Mouse (Mus musculus): ENCODE data around the gene Gtf3c5.

Gtf3c5 gene

DNA sequence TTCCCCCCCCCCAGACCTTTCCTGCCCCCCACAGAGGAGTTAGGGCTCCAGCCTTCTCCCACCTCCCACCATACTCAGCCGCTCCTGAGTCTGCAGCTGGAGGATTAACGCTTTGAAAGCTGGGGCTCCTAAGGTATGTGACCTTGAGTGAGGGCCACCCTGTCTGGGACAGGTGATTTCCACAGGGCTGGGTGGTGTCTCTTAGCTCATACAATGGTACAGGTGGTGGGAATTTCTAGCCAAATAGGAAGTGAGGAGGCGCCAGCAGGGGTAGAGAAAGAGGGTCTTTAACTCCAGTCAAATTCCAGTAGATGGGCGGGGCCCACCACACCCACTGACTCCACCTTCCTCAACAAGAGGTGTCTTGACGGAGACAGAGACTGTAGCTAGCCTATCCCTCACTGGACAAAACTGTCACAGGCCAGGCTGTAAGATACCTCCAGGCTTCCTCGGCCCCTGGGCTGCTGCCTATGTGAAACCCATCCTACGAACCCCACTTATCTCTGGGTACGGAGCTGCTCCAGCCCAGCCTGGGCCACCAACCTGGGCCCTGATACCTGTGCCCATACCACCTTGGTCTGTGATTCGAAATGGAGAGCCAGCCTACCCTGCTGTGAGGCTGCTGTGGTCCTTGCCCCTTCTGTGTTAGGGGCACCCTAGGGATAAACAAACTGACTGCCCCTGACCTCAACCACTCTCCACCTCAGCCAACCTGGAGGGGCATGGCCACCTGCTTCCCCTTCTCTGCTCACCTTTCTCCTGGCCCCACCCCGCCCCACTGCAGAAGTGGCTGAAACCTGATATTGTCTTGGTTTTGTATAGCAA is 24.0 kb upstream of the Gtf3c5 start:
- no peak for DNase-seq (ENCODE audit: low spot score)

GRCm38 (mm10) chr2:28606601-28607340 is 23.2 kb upstream of the Gtf3c5 start:
- no peak for DNase-seq (ENCODE audit: low spot score)

- no peak for DNase-seq (ENCODE audit: low spot score)
These were observed 22.4 kb upstream of the Gtf3c5 start for GRCm38 (mm10) chr2:28605789-28606541.

DNA sequence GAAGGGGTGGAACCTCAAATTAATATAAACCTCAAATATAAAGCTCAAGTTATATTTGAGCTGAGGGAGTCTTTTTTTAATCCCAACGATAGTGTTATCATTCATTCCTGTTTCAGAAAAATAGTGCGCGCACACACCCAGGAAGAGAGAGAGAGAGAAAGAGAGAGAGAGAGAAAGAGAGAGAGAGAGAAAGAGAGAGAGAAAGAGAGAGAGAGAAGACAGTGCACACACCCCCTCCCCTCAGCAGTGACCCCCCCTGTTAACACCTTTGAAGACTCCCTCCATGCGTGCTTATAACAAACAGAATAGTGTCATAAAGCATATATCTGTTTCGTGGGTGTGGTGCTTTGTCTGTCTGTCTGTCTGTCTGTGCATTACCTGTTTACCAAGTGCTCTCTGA is 20.0 kb upstream of the Gtf3c5 start:
- DNase-seq (ENCODE audit: low spot score): no peak

GRCm38 (mm10) chr2:28601720-28602590 is 18.4 kb upstream of the Gtf3c5 start:
- DNase-seq (ENCODE audit: low spot score): no peak

GRCm38 (mm10) chr2:28599569-28599900 is 16.0 kb upstream of the Gtf3c5 start:
- no peak for DNase-seq (ENCODE audit: low spot score)

DNA sequence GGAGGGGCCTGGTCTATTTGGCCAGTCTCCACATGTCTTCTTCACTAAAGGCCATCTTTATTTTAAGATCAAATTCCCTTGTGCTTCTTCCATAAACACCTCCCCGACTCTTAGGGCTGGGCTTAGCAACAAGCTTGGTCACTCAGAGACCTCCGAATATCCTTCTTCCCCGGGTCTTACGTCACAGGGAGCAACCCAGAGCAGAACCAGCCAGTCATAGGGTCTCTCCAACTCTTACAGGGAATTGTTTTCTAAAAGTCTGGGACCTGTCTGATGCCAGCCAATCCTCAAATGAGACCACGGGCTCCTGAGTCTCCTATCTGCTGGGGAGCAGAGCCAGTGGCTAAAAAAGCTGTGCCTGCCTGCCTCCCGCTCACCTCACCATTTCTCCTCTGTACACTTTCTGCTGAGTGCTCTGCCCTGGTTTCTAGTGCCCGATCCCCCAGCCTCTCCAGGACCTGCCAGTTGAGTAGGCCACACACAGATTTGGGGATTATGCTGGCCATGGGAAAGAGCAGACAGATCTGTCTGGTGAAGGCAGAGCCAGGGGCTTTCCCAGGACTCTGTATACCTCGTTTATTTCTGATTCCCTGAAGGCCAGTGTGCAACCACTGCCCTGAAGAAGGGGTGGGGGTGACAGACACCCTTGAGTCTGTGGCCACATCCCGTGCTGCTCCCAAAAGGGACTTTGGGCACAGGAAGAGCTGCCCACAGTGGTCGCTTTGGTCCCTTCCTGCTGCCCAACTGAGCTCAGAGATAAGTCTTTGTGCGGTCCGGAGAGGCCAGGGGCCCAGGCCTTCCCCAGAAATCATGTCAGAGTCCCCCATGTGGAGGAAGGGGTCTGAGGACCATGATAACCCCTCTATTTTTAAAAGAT is 15.4 kb upstream of the Gtf3c5 start:
- DNase-seq (ENCODE audit: low spot score): no peak

- no peak for DNase-seq (ENCODE audit: low spot score)
These were observed 14.4 kb upstream of the Gtf3c5 start for GRCm38 (mm10) chr2:28597733-28598547.

DNA sequence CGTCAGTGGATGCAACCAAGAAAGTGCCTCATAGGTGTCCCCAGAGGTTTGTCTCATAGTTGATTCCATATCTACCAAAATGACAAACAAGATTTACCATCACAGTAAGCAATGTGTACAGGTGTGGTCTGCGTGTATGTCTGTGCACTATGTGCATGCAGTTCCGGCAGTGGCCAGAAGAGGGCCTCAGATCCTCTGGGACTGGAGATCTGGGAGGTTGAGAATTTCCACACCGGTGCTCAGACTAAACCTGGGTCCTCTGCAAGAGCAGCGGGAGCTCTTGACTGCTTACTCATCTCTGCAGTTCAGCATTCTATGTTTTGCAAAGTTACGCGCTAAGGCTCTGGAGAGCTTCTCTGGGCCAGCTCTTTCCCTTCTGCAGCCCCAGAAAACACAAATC is 13.4 kb upstream of the Gtf3c5 start:
- no peak for DNase-seq (ENCODE audit: low spot score)

GRCm38 (mm10) chr2:28596021-28596420 is 12.5 kb upstream of the Gtf3c5 start:
- no peak for DNase-seq (ENCODE audit: low spot score)

- peak; percentile 26 for DNase-seq (ENCODE audit: low spot score)
These were observed 9.3 kb upstream of the Gtf3c5 start for GRCm38 (mm10) chr2:28592809-28593208.

- DNase-seq (ENCODE audit: low spot score): no peak
These were observed 7.9 kb upstream of the Gtf3c5 start for GRCm38 (mm10) chr2:28591479-28591878.

DNA sequence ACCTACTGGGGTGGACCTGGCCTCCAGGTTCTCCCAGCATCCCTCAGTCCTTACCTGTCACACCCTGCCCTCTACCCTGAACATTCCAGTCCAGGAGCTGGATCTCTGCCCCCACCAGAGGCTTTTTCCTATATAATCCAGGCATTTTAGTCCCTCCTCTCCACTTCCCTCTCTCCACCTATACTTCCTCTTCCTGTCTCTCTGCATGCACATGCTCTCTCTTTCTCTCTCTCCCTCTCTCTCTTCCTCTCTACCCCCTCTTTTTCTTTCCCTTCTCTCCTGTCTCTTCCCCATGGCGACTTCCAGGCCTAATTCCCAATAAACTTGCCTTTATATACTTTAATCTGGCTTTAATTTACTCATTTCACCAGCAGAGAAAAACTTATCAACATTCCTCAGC is 5.0 kb upstream of the Gtf3c5 start:
- DNase-seq (ENCODE audit: low spot score): no peak

GRCm38 (mm10) chr2:28585730-28586129 is 2.2 kb upstream of the Gtf3c5 start:
- DNase-seq (ENCODE audit: low spot score): no peak

- peak; percentile 54 for DNase-seq (ENCODE audit: low spot score)
These were observed 1.6 kb upstream of the Gtf3c5 start for GRCm38 (mm10) chr2:28585043-28585571.

DNA sequence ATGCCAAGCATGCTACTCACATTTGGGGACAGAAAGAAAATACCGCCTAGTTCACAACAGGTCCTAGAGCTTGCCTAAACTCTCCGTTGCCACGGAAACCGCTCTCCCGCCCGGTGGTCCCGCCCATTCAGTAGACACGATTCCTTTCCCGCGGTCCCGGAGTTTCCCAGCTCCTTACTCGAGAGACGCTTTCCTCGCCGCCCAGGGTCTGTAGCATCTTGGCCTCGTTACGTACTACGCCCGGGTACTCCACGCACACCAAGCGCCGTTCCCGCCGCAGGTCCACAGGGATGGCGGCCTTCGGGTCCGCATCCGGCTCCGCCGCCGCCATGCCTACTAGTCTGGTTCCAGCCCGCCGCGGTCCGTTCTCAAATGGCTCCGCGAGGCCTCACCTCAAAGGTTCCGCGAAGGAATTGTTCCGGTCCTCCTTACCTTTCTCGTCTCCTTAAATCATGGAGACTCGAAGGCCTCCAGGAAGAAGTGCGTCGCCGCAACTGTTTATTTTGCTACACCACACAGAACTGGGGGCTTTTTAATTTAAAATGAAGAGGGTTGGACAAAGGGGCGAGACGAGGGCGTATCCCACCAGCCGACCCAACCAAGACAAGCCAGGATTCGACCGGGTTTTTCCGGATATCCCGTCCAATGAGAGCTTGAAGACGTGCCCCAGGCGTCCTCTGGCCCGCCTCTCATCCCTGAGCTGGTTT is 751 bp downstream of the Gtf3c5 start:
- DNase-seq (ENCODE audit: low spot score): peak; percentile 79

GRCm38 (mm10) chr2:28578003-28578402 is 5.5 kb downstream of the Gtf3c5 start:
- DNase-seq (ENCODE audit: low spot score): no peak

DNA sequence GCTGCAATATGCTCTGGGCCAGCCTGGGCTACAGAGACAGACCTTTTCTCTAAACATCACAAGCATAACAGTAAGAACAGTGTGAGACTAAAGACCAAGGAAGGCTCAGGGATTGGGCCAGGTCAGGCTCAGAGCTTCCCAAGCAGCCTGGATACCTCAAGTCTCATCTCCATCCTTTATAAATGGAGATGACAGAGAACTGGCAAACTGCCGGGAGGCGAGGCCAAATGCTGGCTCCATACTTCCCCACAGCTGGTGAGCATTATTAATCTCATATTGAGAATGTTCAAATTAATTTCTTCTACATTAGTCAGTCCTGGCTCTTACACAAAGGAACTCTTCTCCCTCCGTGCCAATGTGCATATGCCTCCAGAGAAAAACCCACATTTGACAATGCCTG is 6.7 kb downstream of the Gtf3c5 start:
- DNase-seq (ENCODE audit: low spot score): no peak

DNA sequence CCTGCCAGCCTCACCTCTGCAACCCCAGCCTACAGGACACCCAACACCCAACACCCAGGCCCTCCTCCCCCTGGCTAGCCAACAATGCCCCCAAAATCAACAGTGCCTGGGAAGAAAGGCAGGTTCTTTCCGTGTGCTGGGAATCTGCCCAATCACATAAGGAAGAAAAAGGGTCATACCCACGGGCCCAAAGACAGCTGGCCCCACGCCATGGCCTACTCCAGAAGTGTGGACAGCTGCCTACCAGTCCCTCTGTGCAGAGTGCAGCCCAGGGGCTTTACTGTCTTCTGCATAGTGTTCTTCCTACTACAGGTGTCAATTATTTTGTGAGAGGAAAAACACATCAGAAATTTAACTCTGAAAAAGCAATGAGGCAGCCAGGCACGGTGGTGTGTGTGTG is 8.2 kb downstream of the Gtf3c5 start:
- DNase-seq (ENCODE audit: low spot score): no peak

Data from ovary, adult 18-20 months (tissue).